Mouse (Mus musculus): ENCODE measurements around the gene Ugt2a1.
"Not testable (repeated sequence)": the region's sequence is repeated elsewhere in the genome, so short reads cannot be mapped to it uniquely, and the experiment has no call there.

DNA sequence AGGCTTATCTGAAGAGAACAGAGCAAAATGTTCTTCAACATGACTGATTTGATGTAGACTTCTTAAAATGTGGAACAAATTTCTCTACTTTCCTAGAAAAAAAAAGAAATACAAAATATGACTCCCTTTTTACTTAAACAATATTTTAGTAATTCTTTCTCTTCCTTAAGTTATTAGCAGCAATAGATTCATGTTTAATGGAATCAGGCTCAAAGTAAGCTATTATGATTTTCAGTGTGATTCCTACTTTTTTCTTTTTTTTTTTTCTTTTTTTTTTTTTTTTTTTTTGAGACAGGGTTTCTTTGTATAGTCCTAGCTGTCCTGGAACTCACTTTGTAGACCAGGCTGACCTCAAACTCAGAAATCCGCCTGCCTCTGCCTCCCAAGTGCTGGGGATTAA, 4.0 kb downstream of the Ugt2a1 start, which contains the start of gene Gm43638:
- TF ChIP-seq CTCF (conservative IDR thresholded peaks at IDR 0.05; ENCODE audit: low read length); POU5F1 (IDR thresholded peaks at IDR 0.05; ENCODE audit: borderline replicate concordance, low read length): not testable (repeated sequence)

All from E14TG2a.4 (cell line).